ENCODE assay signal across 8 mouse cellular contexts in the genomic region with DNA sequence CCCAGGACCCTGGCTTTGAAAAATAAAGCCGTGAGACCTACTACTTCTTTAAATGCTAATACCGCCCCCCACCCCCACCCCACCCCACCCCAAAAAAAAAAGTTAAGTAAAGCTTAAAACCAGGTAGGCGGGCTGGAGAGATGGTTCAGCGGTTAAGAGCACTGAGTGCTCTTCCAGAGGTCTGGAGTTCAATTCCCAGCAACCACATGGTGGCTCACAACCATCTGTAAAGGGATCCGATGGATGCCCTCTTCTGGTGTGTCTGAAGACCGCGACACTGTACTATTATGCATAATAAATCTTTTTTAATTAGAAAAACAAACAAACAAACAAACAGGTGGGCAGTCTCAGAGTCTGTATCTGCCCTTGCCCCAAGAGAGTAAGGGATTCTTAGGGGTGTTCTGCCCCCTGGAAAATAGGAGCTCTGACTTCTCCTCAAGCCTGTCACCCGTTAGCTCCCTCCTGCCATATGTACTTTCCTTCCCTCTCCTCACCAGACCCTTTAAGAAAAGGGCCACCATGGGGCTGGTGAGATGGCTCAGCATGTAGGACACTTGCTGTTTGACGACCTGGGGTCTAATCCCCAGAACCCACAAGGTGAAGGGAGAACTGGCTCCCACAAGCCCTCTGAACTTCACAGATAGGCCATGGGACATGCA. TPM values are rescaled to one million over a fixed set of nuclear protein-coding genes. Genes with fewer than 3 reads are reported as not detected.
DNase-seq lines count a peak whose midpoint lies in the region; ATAC-seq lines count a peak whose summit lies in the region.

Cdk5rap1 (minus strand) TSS at position 169 of the 659 bp plus-strand sequence.

- H3K4me3 ChIP-seq in heart, embryonic 12.5 days: peak within 1 kb of the TSS; percentile 89

- 13% methylated on average over 9 of the region's 9 CpGs for WGBS in heart, embryonic 12.5 days

- H3K9ac ChIP-seq in heart, embryonic 12.5 days: peak within 1 kb of the TSS; percentile 97

- no peaks in the 10 kb centered on the region for H3K27me3 ChIP-seq in heart, embryonic 12.5 days (replicated peaks)

- intact Hi-C loops in left cerebral cortex, postnatal 10 days (cut with DNase I): loop anchor here (5.0 kb wide), 1 partner anchor 161 kb away; no protein-coding TSS in a partner anchor

- ATAC-seq in heart, embryonic 12.5 days (ENCODE audit: insufficient number of reproducible peaks, low FRiP score): peak; percentile 22
- no peak for ATAC-seq in frontal cortex, adult (ENCODE audit: low TSS enrichment)

- peak; percentile 5 for DNase-seq in embryo, embryonic 10.5 days (ENCODE audit: low spot score)
- DNase-seq in embryo, embryonic 10 days (ENCODE audit: low spot score): no peak
- DNase-seq in thymus, postnatal 0 days (ENCODE audit: low spot score): no peak
- DNase-seq in thymus, postnatal 10 days (ENCODE audit: low spot score in 2 of 2): no peak
- no peak for DNase-seq in left cerebral cortex, postnatal 10 days (ENCODE audit: extremely low spot score in 1 of 2, low spot score in 2 of 2)
- peak; percentile 38 for DNase-seq in naive thymus-derived CD4-positive, alpha-beta T cell, adult 2 months (ENCODE audit: low read depth)

- peaks cover 41% of the 10 kb centered on the region for H3K36me3 ChIP-seq in heart, embryonic 12.5 days

- peak within 1 kb of the TSS; percentile 91 for H3K4me2 ChIP-seq in heart, embryonic 12.5 days

- H3K9me3 ChIP-seq in heart, embryonic 12.5 days (replicated peaks): no peaks in the 10 kb centered on the region

- peaks cover 13% of the 10 kb centered on the region for H3K4me1 ChIP-seq in heart, embryonic 12.5 days (replicated peaks)

- peak within 1 kb of the TSS; percentile 97 for H3K27ac ChIP-seq in heart, embryonic 12.5 days (ENCODE audit: poor library complexity, severe bottlenecking)

RNA-seq across cellular contexts. Expression of gene Cdk5rap1, which starts in this region (rescaled TPM):
- polyA plus RNA-seq in thymus, postnatal 0 days (2015; fragmentation: Nextera tagmentation; extraction: Ambion mirVana): 36.8 and 56.8 TPM in 2 replicates
- 13.6 and 15.4 TPM in 2 replicates for polyA plus RNA-seq in heart, embryonic 12.5 days (2016; fragmentation: Nextera tagmentation; extraction: Ambion mirVana)
- total RNA-seq in left cerebral cortex, postnatal 10 days (2021): 10 to 100 TPM; 11.2 to 11.5 TPM

Comparison
In these comparisons a context has a peak if more than half of its experiments do, and no peak if none do; other contexts are left out.
1. DNase-seq: peak in embryo, embryonic 10.5 days (single experiment) and naive thymus-derived CD4-positive, alpha-beta T cell, adult 2 months (single experiment); none in embryo, embryonic 10 days (single experiment), thymus, postnatal 0 days (single experiment), thymus, postnatal 10 days (0 of 2) and left cerebral cortex, postnatal 10 days (0 of 2).